Mouse (Mus musculus) liver, embryonic 14.5 days (tissue): ENCODE results near the gene Bms1. TPM values are rescaled to one million over a fixed set of nuclear protein-coding genes. Genes with fewer than 3 reads are reported as not detected.

ENCODE experiments used
- ATAC-seq: fragments of 200-750 bp; cut with Nextera tagmentation; 2 replicates; pipeline ENCODE4 v1.8.0; 2017; ENCODE audit warnings: moderate number of reproducible peaks, mild to moderate bottlenecking, moderate library complexity; ENCODE audit not compliant: insufficient read depth
- DNase-seq, 3 experiments: peaks; one replicate each; pipeline ENCODE4 v3.0.0-alpha.2; 2012 to 2013; ENCODE audit warnings: low read depth in 3 of 3, low spot score in 3 of 3
- H3K27ac ChIP-seq: fragments of 300-500 bp; sonication (generic); 2 replicates; pipeline ENCODE4 v1.5.1; 2014; ENCODE audit warnings: moderate library complexity, mild to moderate bottlenecking, control low read depth, inconsistent platforms
- H3K27me3 ChIP-seq: fragments of 300-500 bp; sonication (generic); 2 replicates; pipeline ENCODE4 v1.6.1; 2014; ENCODE audit warnings: mild to moderate bottlenecking, low read length, moderate library complexity; ENCODE audit not compliant: control insufficient read depth, insufficient read depth
- H3K36me3 ChIP-seq: fragments of 300-500 bp; sonication (generic); replicated peaks from 2 replicates; pipeline ENCODE4 v1.6.1; 2014; ENCODE audit warnings: low read depth; ENCODE audit not compliant: control insufficient read depth, insufficient read depth
- H3K4me1 ChIP-seq, 2 experiments: fragments of 200-500 bp in 1 of 2; fragments of 300-500 bp in 1 of 2; sonication (generic) in 1 of 2; replicated peaks; 2 replicates each; pipeline ENCODE4 v1.6.1; 2012 to 2014; ENCODE audit warnings: antibody characterized with exemption in 1 of 2, inconsistent platforms in 1 of 2, low read length in 1 of 2; ENCODE audit not compliant: control insufficient read depth in 2 of 2, insufficient read depth in 2 of 2
- H3K4me2 ChIP-seq: fragments of 300-500 bp; sonication (generic); 2 replicates; pipeline ENCODE4 v1.6.1; 2014; ENCODE audit warnings: low read depth, mild to moderate bottlenecking, control low read depth, moderate library complexity
- H3K4me3 ChIP-seq, 2 experiments: fragments of 200-500 bp in 1 of 2; fragments of 300-500 bp in 1 of 2; sonication (generic) in 1 of 2; 2 replicates each; pipeline ENCODE4 v1.5.1; 2012 to 2014; ENCODE audit warnings: low read depth in 2 of 2, low read length in 2 of 2, mild to moderate bottlenecking in 2 of 2, control low read depth in 1 of 2, inconsistent platforms in 1 of 2, moderate library complexity in 1 of 2; ENCODE audit not compliant: insufficient read depth in 1 of 2
- H3K9ac ChIP-seq: fragments of 300-500 bp; sonication (generic); replicated peaks from 2 replicates; pipeline ENCODE4 v1.6.1; 2014; ENCODE audit warnings: mild to moderate bottlenecking, control low read depth, moderate library complexity
- H3K9me3 ChIP-seq: fragments of 300-500 bp; sonication (generic); 2 replicates; pipeline ENCODE4 v1.6.1; 2016; ENCODE audit warnings: low read length, mixed read lengths; ENCODE audit not compliant: control insufficient read depth
- CTCF ChIP-seq: IDR thresholded peaks from 2 replicates; pipeline ENCODE4 v1.5.1; 2016; ENCODE audit warnings: antibody characterized with exemption, low read depth, control low read depth
- EP300 ChIP-seq: IDR thresholded peaks from 2 replicates; pipeline ENCODE4 v1.6.1; 2016; ENCODE audit warnings: antibody characterized with exemption, low read depth
- WGBS: fragments of 180-500 bp; shearing (Covaris S2); extraction: QIAGEN DNeasy Blood & Tissue Kit; methylation state at CpG from one replicate; pipeline ENCODE4 v1.1.7; 2014; ENCODE audit not compliant: insufficient replicate concordance; 5-methylcytosine and 5-hydroxymethylcytosine counted together
- polyA plus RNA-seq, 2 experiments: library from polyadenylated mRNA; depleted of rRNA in 1 of 2; stranded (reverse) in 1 of 2; unstranded in 1 of 2; fragments of >200 nt; fragmentation: Nextera tagmentation in 1 of 2; extraction: Ambion mirVana in 1 of 2; gene quantifications; 2 replicates each; pipeline versions ENCODE4 v1.2.1 to v1.2.3; 2012 to 2014

Gene Bms1
- polyA plus RNA-seq, 2 experiments = 10.7 to 13.2 TPM

DNA sequence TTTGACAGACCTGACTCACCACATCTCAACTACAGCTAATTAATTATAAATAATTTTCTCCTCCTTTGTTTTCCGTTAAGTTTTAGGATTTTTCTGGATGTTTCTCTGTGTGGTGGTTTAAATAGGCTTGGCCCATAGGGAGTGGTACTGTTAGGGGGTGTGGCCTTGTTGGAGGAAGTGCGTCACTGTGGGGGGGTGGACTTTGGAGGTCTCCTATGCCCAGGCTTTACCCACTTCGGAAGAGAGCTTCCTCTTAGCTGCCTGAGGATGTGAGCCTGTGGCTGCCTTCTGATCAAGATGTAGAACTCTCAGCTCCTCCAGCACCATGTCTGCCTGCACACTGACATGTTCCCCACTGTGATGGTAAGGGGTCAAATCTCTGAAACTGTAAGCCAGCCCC is 71.1 kb downstream of the Bms1 start:
- Histone ChIP-seq H3K9ac (no peak overlapping the region), H3K27me3 (no peaks in the 10 kb centered on the region), H3K4me1 (no peaks in the 10 kb centered on the region), H3K27ac (no peak overlapping the region), H3K9me3 (no peaks in the 10 kb centered on the region), H3K4me2 (no peak overlapping the region), H3K4me3 (no peak overlapping the region), H3K36me3 (no peaks in the 10 kb centered on the region)
- WGBS = 23% methylated on average over 3 of the region's 3 CpGs
- no peak for TF ChIP-seq EP300
- no peak for TF ChIP-seq CTCF
- ATAC-seq (no peak), DNase-seq (no peak)

- no peak overlapping the region for H3K27ac ChIP-seq
- ATAC-seq (no peak), DNase-seq (no peak)
- no peaks in the 10 kb centered on the region for H3K4me1 ChIP-seq
- H3K9ac ChIP-seq = no peak overlapping the region
- no peaks in the 10 kb centered on the region for H3K27me3 ChIP-seq
- H3K9me3 ChIP-seq = no peaks in the 10 kb centered on the region
- no peaks in the 10 kb centered on the region for H3K36me3 ChIP-seq
- H3K4me2 ChIP-seq = no peak overlapping the region
- 69% methylated on average over 8 of the region's 8 CpGs for WGBS
- TF ChIP-seq EP300 = no peak
- no peak for TF ChIP-seq CTCF
- no peak overlapping the region for H3K4me3 ChIP-seq
Observed at GRCm38 (mm10) chr6:118347291-118347690, 72.0 kb downstream of the Bms1 start.

GRCm38 (mm10) chr6:118341861-118342485 is 77.3 kb downstream of the Bms1 start:
- no peaks in the 10 kb centered on the region for H3K27me3 ChIP-seq
- H3K36me3 ChIP-seq = no peaks in the 10 kb centered on the region
- TF ChIP-seq CTCF (no peak), EP300 (no peak)
- no peak overlapping the region for H3K9ac ChIP-seq
- H3K4me1 ChIP-seq = no peaks in the 10 kb centered on the region
- no peak overlapping the region for H3K4me2 ChIP-seq
- ATAC-seq = no peak
- 65% methylated on average over 11 of the region's 11 CpGs for WGBS
- H3K27ac ChIP-seq = no peak overlapping the region
- no peak overlapping the region for H3K4me3 ChIP-seq
- no peaks in the 10 kb centered on the region for H3K9me3 ChIP-seq
- no peak for DNase-seq

GRCm38 (mm10) chr6:118337660-118338059 is 81.6 kb downstream of the Bms1 start:
- H3K4me1 ChIP-seq = no peaks in the 10 kb centered on the region
- no peak overlapping the region for H3K4me2 ChIP-seq
- H3K9ac ChIP-seq = no peak overlapping the region
- ATAC-seq (no peak), DNase-seq (no peak)
- no peak overlapping the region for H3K4me3 ChIP-seq
- H3K27ac ChIP-seq = no peak overlapping the region
- H3K36me3 ChIP-seq = no peaks in the 10 kb centered on the region
- H3K9me3 ChIP-seq = no peaks in the 10 kb centered on the region
- TF ChIP-seq CTCF (no peak), EP300 (no peak)
- 64% methylated on average over 5 of the region's 5 CpGs for WGBS
- no peaks in the 10 kb centered on the region for H3K27me3 ChIP-seq

GRCm38 (mm10) chr6:118336541-118337480 is 82.5 kb downstream of the Bms1 start:
- TF ChIP-seq CTCF (no peak), EP300 (no peak)
- Histone ChIP-seq H3K27ac (no peak overlapping the region), H3K36me3 (no peaks in the 10 kb centered on the region), H3K4me1 (no peaks in the 10 kb centered on the region), H3K9ac (no peak overlapping the region), H3K27me3 (no peaks in the 10 kb centered on the region), H3K4me2 (no peak overlapping the region), H3K9me3 (no peaks in the 10 kb centered on the region), H3K4me3 (no peak overlapping the region)
- ATAC-seq (no peak), DNase-seq (no peak)
- 37% methylated on average over 14 of the region's 14 CpGs for WGBS
